Mouse (Mus musculus): ENCODE data around the gene Tbc1d9b.
"Not testable (repeated sequence)": the region's sequence is repeated elsewhere in the genome, so short reads cannot be mapped to it uniquely, and the experiment has no call there.

Tbc1d9b gene

GRCm38 (mm10) chr11:50130811-50131766 lies at the start of gene Tbc1d9b:
TSS of gene Tbc1d9b (plus strand) at chr11:50131396.
- DNase-seq = peak; percentile 91 to 92

GRCm38 (mm10) chr11:50086211-50086610 lies 45.0 kb upstream of the Tbc1d9b start:
- no peak for DNase-seq

GRCm38 (mm10) chr11:50089840-50090239 lies 41.4 kb upstream of the Tbc1d9b start:
- DNase-seq = no peak

- DNase-seq = no peak
Observed at GRCm38 (mm10) chr11:50090982-50091675, 40.1 kb upstream of the Tbc1d9b start.

GRCm38 (mm10) chr11:50091681-50092080 lies 39.5 kb upstream of the Tbc1d9b start:
- DNase-seq = no peak

- no peak for DNase-seq
Observed at GRCm38 (mm10) chr11:50095661-50096060, 35.5 kb upstream of the Tbc1d9b start.

- DNase-seq = no peak
Observed at GRCm38 (mm10) chr11:50097091-50097490, 34.1 kb upstream of the Tbc1d9b start.

GRCm38 (mm10) chr11:50098961-50099481 lies 32.2 kb upstream of the Tbc1d9b start:
- no peak for DNase-seq

GRCm38 (mm10) chr11:50099692-50100091 lies 31.5 kb upstream of the Tbc1d9b start:
- DNase-seq = no peak

- no peak for DNase-seq
Observed at GRCm38 (mm10) chr11:50100548-50101307, 30.5 kb upstream of the Tbc1d9b start.

GRCm38 (mm10) chr11:50101962-50102361 lies 29.2 kb upstream of the Tbc1d9b start:
- DNase-seq = not testable (repeated sequence)

- no peak for DNase-seq
Observed at GRCm38 (mm10) chr11:50104016-50104415, 27.2 kb upstream of the Tbc1d9b start.

GRCm38 (mm10) chr11:50105237-50105636 lies 26.0 kb upstream of the Tbc1d9b start:
- no peak for DNase-seq

- no peak for DNase-seq
Observed at GRCm38 (mm10) chr11:50106024-50106423, 25.2 kb upstream of the Tbc1d9b start.

GRCm38 (mm10) chr11:50108823-50109244 lies 22.4 kb upstream of the Tbc1d9b start:
- DNase-seq = no peak

- DNase-seq = peak; percentile 92 to 94
Observed at GRCm38 (mm10) chr11:50114329-50114728, 16.9 kb upstream of the Tbc1d9b start.

- DNase-seq = no peak
Observed at GRCm38 (mm10) chr11:50122631-50123081, 8.5 kb upstream of the Tbc1d9b start.

GRCm38 (mm10) chr11:50127781-50128180 lies 3.4 kb upstream of the Tbc1d9b start:
- DNase-seq = no peak

- DNase-seq = no peak
Observed at GRCm38 (mm10) chr11:50131801-50132201, 605 bp downstream of the Tbc1d9b start.

GRCm38 (mm10) chr11:50132265-50132664 lies 1.1 kb downstream of the Tbc1d9b start:
- DNase-seq = no peak

GRCm38 (mm10) chr11:50134136-50134859 lies 3.1 kb downstream of the Tbc1d9b start:
- no peak for DNase-seq
